ENCODE assay signal across 8 mouse cellular contexts in genomic region chr3:122466100-122466730, GRCm38 (mm10).
DNase-seq lines count a peak whose midpoint lies in the region; ATAC-seq and TF ChIP-seq lines count a peak whose summit lies in the region.

No protein-coding gene starts in this region.

- no peak overlapping the region for H3K4me3 ChIP-seq in forebrain, embryonic 14.5 days (ENCODE audit: low read depth, low read length)
- H3K4me3 ChIP-seq in forebrain, embryonic 11.5 days (ENCODE audit: low read depth, low read length), result no peak overlapping the region
- H3K4me3 ChIP-seq in lung, adult 2 months (replicated peaks; ENCODE audit: extremely low read depth, low read depth, low read length), result no peak overlapping the region
- H3K4me3 ChIP-seq in stomach, embryonic 15.5 days (replicated peaks), result no peak overlapping the region

- peak; percentile 85 for DNase-seq in forebrain, embryonic 14.5 days (ENCODE audit: low spot score)
- no peak for DNase-seq in forebrain, embryonic 11.5 days (ENCODE audit: low spot score)
- DNase-seq in right cerebral cortex, postnatal 10 days (ENCODE audit: low spot score in 2 of 2), result peak; percentile 64 to 67
- DNase-seq in right cerebral cortex, postnatal 36 days (ENCODE audit: low spot score in 2 of 2), result no peak
- peak; percentile 62 to 68 for DNase-seq in cerebellum, adult 18-20 months
- peak; percentile 45 for DNase-seq in lung, adult 2 months

- 50% methylated on average over 9 of the region's 9 CpGs for WGBS in forebrain, embryonic 14.5 days
- WGBS in forebrain, embryonic 11.5 days, result 55% methylated on average over 9 of the region's 9 CpGs
- 28% methylated on average over 9 of the region's 9 CpGs for WGBS in lung, adult 2 months
- 46% methylated on average over 9 of the region's 9 CpGs for WGBS in stomach, embryonic 15.5 days

- ATAC-seq in forebrain, embryonic 14.5 days, result no peak
- ATAC-seq in forebrain, embryonic 11.5 days (replicated peaks; ENCODE audit: low FRiP score), result no peak
- ATAC-seq in hematopoietic stem cell, adult 5-6 weeks (replicated peaks in 1 of 2; ENCODE audit: insufficient read depth in 1 of 2, low FRiP score in 2 of 2, low TSS enrichment in 1 of 2, low read depth in 1 of 2, poor library complexity in 2 of 2, severe bottlenecking in 2 of 2), result peak; percentile 74 to 79
- 0 out of 2 replicates have a peak, but pooled peaks have one; percentile 8 for ATAC-seq in stomach, embryonic 15.5 days (ENCODE audit: insufficient read depth, low FRiP score, low read depth)

- H3K4me1 ChIP-seq in forebrain, embryonic 14.5 days (ENCODE audit: control insufficient read depth, insufficient read depth, low read length), result peaks cover 17% of the 10 kb centered on the region
- peaks cover 15% of the 10 kb centered on the region for H3K4me1 ChIP-seq in forebrain, embryonic 11.5 days (replicated peaks; ENCODE audit: control insufficient read depth, insufficient read depth, low read length)
- H3K4me1 ChIP-seq in lung, adult 2 months (ENCODE audit: control insufficient read depth, insufficient read depth, low read length), result peaks cover 3% of the 10 kb centered on the region
- peaks cover 17% of the 10 kb centered on the region for H3K4me1 ChIP-seq in stomach, embryonic 15.5 days

- H3K27me3 ChIP-seq in forebrain, embryonic 14.5 days (replicated peaks; ENCODE audit: control insufficient read depth, insufficient read depth, low read length), result no peaks in the 10 kb centered on the region
- no peaks in the 10 kb centered on the region for H3K27me3 ChIP-seq in forebrain, embryonic 11.5 days (ENCODE audit: control insufficient read depth, insufficient read depth, low read length)
- no peaks in the 10 kb centered on the region for H3K27me3 ChIP-seq in stomach, embryonic 15.5 days (replicated peaks)

- H3K27ac ChIP-seq in forebrain, embryonic 14.5 days (ENCODE audit: low read depth, low read length), result no peak overlapping the region
- no peak overlapping the region for H3K27ac ChIP-seq in forebrain, embryonic 11.5 days (ENCODE audit: low read depth, low read length)
- no peak overlapping the region for H3K27ac ChIP-seq in stomach, embryonic 15.5 days

- TF ChIP-seq CTCF in lung, adult 2 months (IDR thresholded peaks at IDR 0.05; ENCODE audit: insufficient read depth, low read length), result peak; percentile 38; the same call in 1 of the 2 replicates

- H3K9ac ChIP-seq in forebrain, embryonic 14.5 days (ENCODE audit: low read length), result no peak overlapping the region
- no peak overlapping the region for H3K9ac ChIP-seq in forebrain, embryonic 11.5 days (ENCODE audit: low read length)
- no peak overlapping the region for H3K9ac ChIP-seq in stomach, embryonic 15.5 days

- H3K36me3 ChIP-seq in forebrain, embryonic 14.5 days (ENCODE audit: control insufficient read depth, insufficient read depth, low read length), result no peaks in the 10 kb centered on the region
- no peaks in the 10 kb centered on the region for H3K36me3 ChIP-seq in forebrain, embryonic 11.5 days (ENCODE audit: control insufficient read depth, insufficient read depth, low read length)
- H3K36me3 ChIP-seq in stomach, embryonic 15.5 days, result no peaks in the 10 kb centered on the region

- H3K4me2 ChIP-seq in forebrain, embryonic 14.5 days (ENCODE audit: low read length), result no peak overlapping the region
- H3K4me2 ChIP-seq in forebrain, embryonic 11.5 days (ENCODE audit: low read depth, low read length, severe bottlenecking), result no peak overlapping the region
- no peak overlapping the region for H3K4me2 ChIP-seq in stomach, embryonic 15.5 days

- no peaks in the 10 kb centered on the region for H3K9me3 ChIP-seq in forebrain, embryonic 14.5 days (replicated peaks; ENCODE audit: control insufficient read depth, low read length)
- no peaks in the 10 kb centered on the region for H3K9me3 ChIP-seq in forebrain, embryonic 11.5 days (ENCODE audit: control insufficient read depth, low read length)
- H3K9me3 ChIP-seq in stomach, embryonic 15.5 days, result no peaks in the 10 kb centered on the region

- no peak for TF ChIP-seq POLR2A in lung, adult 2 months (IDR thresholded peaks at IDR 0.05; ENCODE audit: borderline replicate concordance, extremely low read depth, low read depth, low read length)

Comparison
In these comparisons a context has a peak if more than half of its experiments do, and no peak if none do; other contexts are left out.
1. DNase-seq: peak in forebrain, embryonic 14.5 days (single experiment), right cerebral cortex, postnatal 10 days (2 of 2), cerebellum, adult 18-20 months (2 of 2) and lung, adult 2 months (single experiment); none in forebrain, embryonic 11.5 days (single experiment) and right cerebral cortex, postnatal 36 days (0 of 2).
2. ATAC-seq: peak in hematopoietic stem cell, adult 5-6 weeks (2 of 2) and stomach, embryonic 15.5 days (single experiment); none in forebrain, embryonic 14.5 days (single experiment) and forebrain, embryonic 11.5 days (single experiment).